Mouse (Mus musculus) megakaryocyte, embryonic 14.5 days (primary cell): ENCODE data around the gene Lmod1. TPM values are rescaled to one million over a fixed set of nuclear protein-coding genes. Genes with fewer than 3 reads are reported as not detected.

Experiments
- H3K27me3 ChIP-seq: replicated peaks from 2 replicates; pipeline ENCODE3; 2012; ENCODE audit warnings: inconsistent platforms
- H3K36me3 ChIP-seq: replicated peaks from 2 replicates; pipeline ENCODE3; 2012; ENCODE audit warnings: low read length, inconsistent platforms, mixed read lengths
- H3K4me1 ChIP-seq: 2 replicates; pipeline ENCODE4 v1.6.1; 2012; ENCODE audit warnings: inconsistent platforms
- H3K4me3 ChIP-seq: replicated peaks from 2 replicates; pipeline ENCODE3; 2012; ENCODE audit warnings: moderate library complexity, mild to moderate bottlenecking, inconsistent platforms
- H3K9me3 ChIP-seq: 2 replicates; pipeline ENCODE4 v1.6.1; 2012; ENCODE audit warnings: inconsistent platforms
- FLI1 ChIP-seq: IDR thresholded peaks from 2 replicates; pipeline ENCODE4 v1.6.1; 2012; ENCODE audit warnings: low read length, inconsistent platforms, mixed read lengths
- GATA1 ChIP-seq: IDR thresholded peaks from 3 replicates; pipeline ENCODE4 v1.6.1; 2012; ENCODE audit warnings: mixed read lengths, low read length, inconsistent platforms, borderline replicate concordance
- polyA plus RNA-seq: library from polyadenylated mRNA; stranded (reverse); fragments of >175 nt; gene quantifications from 2 replicates; pipeline ENCODE4 v1.2.3, GENCODE M21; 2012; ENCODE audit warnings: low replicate concordance; ENCODE audit not compliant: insufficient read depth

Gene Lmod1
- polyA plus RNA-seq, 1 experiment = not detected

DNA sequence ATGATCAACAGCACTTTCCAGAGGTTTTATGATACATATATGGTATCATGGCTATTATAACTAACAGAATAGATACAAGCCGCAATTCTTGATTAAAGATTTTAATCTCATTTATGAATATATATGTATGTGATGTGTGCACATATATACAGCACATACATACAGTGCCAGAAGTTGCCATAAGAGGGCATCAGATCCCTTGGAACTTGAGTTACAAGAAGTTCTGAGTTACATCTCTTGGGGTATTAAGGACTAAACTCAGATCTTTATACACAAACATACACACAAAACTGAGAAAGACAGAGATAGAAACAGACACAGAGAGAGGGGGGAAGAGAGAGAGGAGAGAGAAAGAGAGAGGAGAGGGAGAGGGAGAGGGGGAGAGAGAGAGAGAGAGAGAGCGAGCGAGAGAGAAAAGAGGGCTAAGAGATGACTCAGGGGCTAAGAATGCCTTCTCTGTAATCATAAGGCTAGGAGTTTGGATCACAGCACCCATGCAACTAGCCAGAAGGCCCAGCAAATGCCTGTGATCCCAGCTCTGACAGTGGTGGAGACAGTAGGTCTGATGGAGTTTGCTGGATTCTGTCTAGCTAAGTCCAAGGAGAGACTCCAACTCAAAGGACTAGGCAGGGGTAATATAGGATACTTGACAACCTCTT, 77.0 kb downstream of the Lmod1 start:
- H3K9me3 ChIP-seq = no peaks in the 10 kb centered on the region
- H3K4me1 ChIP-seq = peaks cover 5% of the 10 kb centered on the region; the same call in 1 of the 2 replicates
- TF ChIP-seq FLI1 = no peak
- no peak for TF ChIP-seq GATA1
- H3K36me3 ChIP-seq = peaks cover 89% of the 10 kb centered on the region
- no peak overlapping the region for H3K4me3 ChIP-seq
- no peaks in the 10 kb centered on the region for H3K27me3 ChIP-seq

DNA sequence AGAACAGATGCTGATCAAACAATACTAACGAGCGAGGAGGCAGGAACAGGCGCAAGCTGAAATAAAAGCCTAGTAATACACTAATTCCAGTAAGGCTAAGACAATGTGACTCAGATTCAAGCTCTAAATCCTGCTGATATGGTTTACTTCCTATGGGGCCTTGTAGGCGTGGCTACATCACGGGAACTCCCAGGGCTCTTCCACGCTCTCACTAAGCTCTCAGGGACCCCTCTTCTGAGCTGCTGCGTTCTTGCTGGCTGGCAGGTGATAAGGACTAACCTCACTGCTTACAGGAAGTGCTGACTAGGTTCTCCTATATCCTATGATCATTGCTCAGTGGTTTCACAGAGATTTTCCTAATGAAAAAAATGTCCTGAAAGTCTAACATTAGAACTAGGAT, 80.7 kb downstream of the Lmod1 start:
- TF ChIP-seq GATA1 = no peak
- TF ChIP-seq FLI1 = no peak
- Histone ChIP-seq H3K4me1 (peaks cover 5% of the 10 kb centered on the region; the same call in 1 of the 2 replicates), H3K9me3 (no peaks in the 10 kb centered on the region), H3K4me3 (no peak overlapping the region), H3K36me3 (peaks cover 92% of the 10 kb centered on the region), H3K27me3 (no peaks in the 10 kb centered on the region)

- TF ChIP-seq FLI1 (no peak), GATA1 (no peak)
- Histone ChIP-seq H3K4me3 (no peak overlapping the region), H3K4me1 (peaks cover 27% of the 10 kb centered on the region), H3K27me3 (no peaks in the 10 kb centered on the region), H3K36me3 (peaks cover 81% of the 10 kb centered on the region), H3K9me3 (no peaks in the 10 kb centered on the region)
Observed at GRCm38 (mm10) chr1:135408973-135409372, 84.4 kb downstream of the Lmod1 start.

DNA sequence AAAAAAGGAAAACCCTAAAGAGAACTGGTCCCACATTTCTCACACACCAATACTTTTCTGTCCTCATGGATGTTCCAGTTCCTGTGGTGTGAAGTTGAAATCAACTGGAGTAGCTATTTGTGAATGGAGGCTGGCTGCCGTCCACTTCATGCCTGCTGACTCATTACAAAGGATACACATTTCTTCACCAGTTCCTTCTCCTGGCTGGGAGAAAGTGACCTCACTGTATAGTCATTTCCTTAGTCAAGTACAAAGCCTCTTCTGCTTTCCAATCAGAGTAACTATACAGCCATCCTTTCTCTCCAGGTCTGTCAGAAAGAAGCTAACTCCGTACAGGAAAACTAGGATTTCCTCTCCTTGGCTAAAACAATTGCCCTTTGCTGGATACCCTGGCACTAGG, 86.4 kb downstream of the Lmod1 start:
- H3K4me3 ChIP-seq = no peak overlapping the region
- H3K9me3 ChIP-seq = no peaks in the 10 kb centered on the region
- H3K27me3 ChIP-seq = no peaks in the 10 kb centered on the region
- H3K36me3 ChIP-seq = peaks cover 79% of the 10 kb centered on the region
- TF ChIP-seq GATA1 (no peak), FLI1 (no peak)
- peaks cover 22% of the 10 kb centered on the region for H3K4me1 ChIP-seq

- no peaks in the 10 kb centered on the region for H3K9me3 ChIP-seq
- peaks cover 22% of the 10 kb centered on the region for H3K4me1 ChIP-seq
- H3K27me3 ChIP-seq = no peaks in the 10 kb centered on the region
- TF ChIP-seq GATA1 (no peak), FLI1 (no peak)
- no peak overlapping the region for H3K4me3 ChIP-seq
- H3K36me3 ChIP-seq = peaks cover 80% of the 10 kb centered on the region
Observed at GRCm38 (mm10) chr1:135412130-135412529, 87.5 kb downstream of the Lmod1 start.

DNA sequence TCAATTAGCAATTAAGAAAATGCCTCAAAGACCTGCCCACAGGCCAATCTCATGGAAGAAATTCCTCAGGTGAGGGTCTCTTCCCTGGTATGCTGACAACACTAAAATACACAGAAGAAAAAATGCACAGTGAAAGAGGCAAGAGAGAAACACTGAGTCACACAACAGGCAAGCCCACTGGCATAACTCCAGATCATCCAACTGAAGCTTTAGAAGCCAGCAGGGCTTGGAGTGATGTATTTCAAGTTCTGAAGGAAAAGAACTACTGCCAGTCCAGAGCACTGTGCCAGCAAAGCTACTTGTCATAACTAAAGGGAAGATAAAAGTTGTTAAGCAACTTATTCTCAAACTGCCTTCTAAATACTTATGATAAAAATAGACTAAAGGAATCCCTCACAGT, 89.4 kb downstream of the Lmod1 start:
- Histone ChIP-seq H3K4me1 (peaks cover 22% of the 10 kb centered on the region), H3K27me3 (no peaks in the 10 kb centered on the region), H3K4me3 (no peak overlapping the region), H3K9me3 (no peaks in the 10 kb centered on the region), H3K36me3 (peaks cover 81% of the 10 kb centered on the region)
- no peak for TF ChIP-seq FLI1
- TF ChIP-seq GATA1 = no peak

Other genes starting within 250 kb of the Lmod1 start
- 0.24 TPM in 1 of 2 replicates, not detected in the other for gene Lgr6, start 219.5 kb upstream of the Lmod1 start, polyA plus RNA-seq
- 57.8 and 98.1 TPM in 2 replicates for gene Ptpn7, start 192.1 kb upstream of the Lmod1 start, polyA plus RNA-seq
- gene Arl8a, start 178.0 kb upstream of the Lmod1 start, polyA plus RNA-seq = 96.0 and 156 TPM in 2 replicates
- not detected in 2 replicates for gene Gpr37l1, start 157.1 kb upstream of the Lmod1 start, polyA plus RNA-seq
- not detected in 2 replicates for gene Elf3, start 66.2 kb upstream of the Lmod1 start, polyA plus RNA-seq
- gene Rnpep, start 40.7 kb upstream of the Lmod1 start, polyA plus RNA-seq = 15.5 and 18.7 TPM in 2 replicates
- 2.2 and 5.0 TPM in 2 replicates for gene Timm17a, start 11.0 kb upstream of the Lmod1 start, polyA plus RNA-seq
- 0.34 TPM in 1 of 2 replicates, not detected in the other for gene Shisa4, start 50.4 kb downstream of the Lmod1 start, polyA plus RNA-seq
- 1.3 TPM in 1 of 2 replicates, not detected in the other for gene Ipo9, start 105.7 kb downstream of the Lmod1 start, polyA plus RNA-seq